Mouse (Mus musculus) small intestine, adult 2 months (tissue): ENCODE measurements around the gene Cdh23.

Source experiments
- CTCF ChIP-seq: fragments of 200-500 bp; IDR thresholded peaks from 2 replicates; pipeline ENCODE4 v1.5.1; 2012; ENCODE audit warnings: low read depth, mild to moderate bottlenecking, control low read depth, inconsistent platforms, low read length, moderate library complexity, mixed read lengths; ENCODE audit not compliant: insufficient replicate concordance, insufficient read length; ENCODE audit errors: extremely low read depth
- POLR2A ChIP-seq: fragments of 200-500 bp; IDR thresholded peaks from 2 replicates; pipeline ENCODE4 v1.6.1; 2012; ENCODE audit warnings: low read depth, mild to moderate bottlenecking, control low read depth, inconsistent platforms, low read length, moderate library complexity

- TF ChIP-seq CTCF (no peak), POLR2A (no peak)
Measured at GRCm38 (mm10) chr10:60335021-60335420, 361.3 kb downstream of the Cdh23 start.
